Mouse (Mus musculus) ZHBTc4 (cell line): ENCODE measurements at regions not wholly inside any gene's neighbourhood (a gene's known extent, or its start where the extent isn't known, plus 50 kb on each side); places are given as distances from the start of the nearest gene placed in this dataset.
A peak's percentile ranks its signal among the peaks of the same experiment; 100 is the strongest.

ENCODE experiments used
- DNase-seq: peaks from one replicate; pipeline ENCODE4 v3.0.0-alpha.2; 2011; ENCODE audit warnings: low read depth, low spot score

DNA sequence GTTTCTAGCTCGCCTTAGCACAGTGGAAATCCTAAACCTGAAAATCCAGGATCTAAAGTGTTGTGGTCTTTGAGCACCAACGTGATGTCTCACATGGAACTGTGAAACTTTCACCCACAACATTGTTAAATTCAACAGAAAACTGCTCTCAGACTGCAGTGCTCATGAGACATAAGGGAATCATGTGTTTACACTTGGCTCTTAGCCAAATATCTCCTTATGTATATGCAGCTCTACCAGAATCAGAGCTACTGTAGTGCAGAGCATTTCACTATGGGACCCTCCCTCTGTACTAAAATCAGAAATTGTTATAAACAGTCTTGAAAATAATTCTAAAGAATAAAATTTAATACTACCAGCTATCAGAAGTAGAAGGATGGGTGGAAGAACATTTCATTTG lies 778.8 kb upstream of the Fam84a start:
- no peak for DNase-seq

DNA sequence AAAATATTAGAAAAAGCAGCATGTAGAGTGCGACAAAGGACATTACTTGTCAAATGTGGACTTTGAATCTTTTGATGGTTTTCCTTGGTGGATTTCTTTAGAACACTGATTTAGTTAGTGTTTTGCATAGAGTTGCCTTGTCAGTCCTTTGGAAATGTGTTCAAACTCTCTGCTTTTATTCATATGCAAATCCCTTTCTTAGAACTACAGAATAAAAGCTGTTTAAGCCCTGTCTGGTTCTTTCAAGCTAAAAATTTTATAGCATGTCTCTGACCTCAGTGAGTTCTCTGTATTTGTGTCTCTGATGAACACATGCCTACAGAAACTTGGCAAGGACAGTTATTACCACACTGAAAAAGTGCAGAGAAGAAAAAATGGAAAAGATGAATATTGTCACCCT lies 775.7 kb upstream of the Fam84a start:
- peak; percentile 3 for DNase-seq

DNA sequence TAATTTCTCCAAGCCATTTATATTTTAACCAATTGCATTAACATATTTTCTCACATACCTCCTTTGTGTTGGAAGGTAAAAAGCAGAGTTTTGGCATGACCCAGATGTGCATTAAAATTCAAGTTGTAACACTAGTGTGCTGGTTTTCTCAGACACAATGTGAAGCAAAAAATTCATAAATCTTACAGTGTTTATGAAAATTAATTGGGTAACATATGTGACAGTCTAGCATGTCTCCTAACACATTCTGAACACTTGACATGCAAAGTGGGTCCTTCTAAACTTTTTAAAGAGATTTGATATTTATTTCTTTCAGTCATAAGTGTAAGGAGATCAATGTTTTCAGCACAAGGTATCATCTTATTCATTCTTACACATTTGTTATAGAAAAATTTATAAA lies 771.9 kb upstream of the Fam84a start:
- DNase-seq: no peak

DNA sequence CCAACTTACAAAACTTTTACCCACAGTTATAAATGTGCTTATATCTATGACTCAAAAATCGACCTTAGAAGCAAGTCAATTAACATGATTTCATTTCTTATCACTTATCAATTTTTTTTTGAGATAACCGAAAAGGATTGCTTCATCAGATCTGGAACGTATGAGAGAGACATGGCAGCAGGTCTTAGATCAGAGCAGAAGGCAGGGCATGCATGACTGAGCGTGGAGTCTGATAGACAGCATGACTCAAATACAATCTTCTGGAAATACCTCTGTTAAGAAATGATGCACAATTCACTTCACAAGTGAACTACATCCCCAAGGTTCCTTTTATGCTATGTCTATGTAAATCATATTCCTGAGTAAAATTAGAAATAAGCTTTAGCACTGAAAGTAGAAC lies 760.1 kb upstream of the Fam84a start:
- no peak for DNase-seq

DNA sequence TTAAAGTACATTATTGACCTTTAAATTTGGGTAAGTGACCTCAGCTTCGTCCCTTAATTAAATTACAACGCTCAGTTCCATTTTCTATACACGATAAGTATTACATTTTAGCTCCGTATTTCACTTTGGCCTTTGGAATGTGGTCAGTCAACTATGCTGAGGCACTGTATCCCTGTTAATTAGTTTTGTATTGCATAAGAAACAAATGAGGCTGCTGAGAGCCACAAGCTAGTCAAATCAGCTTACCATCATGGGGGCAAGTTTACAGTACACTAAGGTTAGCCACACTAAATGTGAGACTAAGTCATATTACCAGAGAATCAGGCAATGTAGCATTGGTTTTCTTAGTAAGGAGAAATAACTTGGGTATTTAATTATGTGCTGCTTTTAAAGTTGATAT lies 731.3 kb upstream of the Fam84a start:
- no peak for DNase-seq

DNA sequence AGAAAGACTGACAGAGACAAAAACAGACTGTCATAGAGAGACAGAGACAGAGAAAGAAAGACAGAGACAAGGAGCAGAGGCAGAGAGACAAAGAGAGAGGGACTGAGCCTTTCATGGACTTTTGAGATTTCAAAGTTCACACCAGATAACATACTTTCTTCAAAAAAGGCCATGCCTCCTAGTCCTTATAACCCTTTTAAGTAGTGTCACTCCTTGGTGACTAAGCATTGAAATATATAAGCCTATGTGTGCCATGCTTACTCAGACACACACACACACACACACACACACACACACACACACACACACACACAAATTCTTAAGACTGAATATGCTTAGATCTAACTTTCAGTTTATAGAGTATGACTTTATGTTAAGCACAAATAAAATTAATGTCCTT lies 728.6 kb upstream of the Fam84a start:
- no peak for DNase-seq

DNA sequence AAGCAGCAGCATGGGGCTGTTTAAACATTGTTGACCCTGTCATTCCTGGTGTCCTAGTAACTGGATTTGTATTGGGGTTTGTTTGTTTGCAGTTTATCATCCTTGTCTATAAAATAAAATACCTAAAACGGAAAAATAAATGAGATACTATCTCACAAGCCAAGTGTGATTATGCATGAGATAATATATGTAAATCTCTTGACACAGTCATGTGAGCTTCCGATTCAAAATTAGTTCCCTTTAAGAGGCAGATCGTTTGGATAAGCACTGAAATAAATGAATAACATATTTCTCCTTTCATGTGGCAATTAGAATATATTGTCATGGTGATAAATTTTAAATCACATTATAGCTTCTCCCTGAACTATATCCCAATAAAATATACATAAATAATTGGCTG lies 723.4 kb upstream of the Fam84a start:
- no peak for DNase-seq

DNA sequence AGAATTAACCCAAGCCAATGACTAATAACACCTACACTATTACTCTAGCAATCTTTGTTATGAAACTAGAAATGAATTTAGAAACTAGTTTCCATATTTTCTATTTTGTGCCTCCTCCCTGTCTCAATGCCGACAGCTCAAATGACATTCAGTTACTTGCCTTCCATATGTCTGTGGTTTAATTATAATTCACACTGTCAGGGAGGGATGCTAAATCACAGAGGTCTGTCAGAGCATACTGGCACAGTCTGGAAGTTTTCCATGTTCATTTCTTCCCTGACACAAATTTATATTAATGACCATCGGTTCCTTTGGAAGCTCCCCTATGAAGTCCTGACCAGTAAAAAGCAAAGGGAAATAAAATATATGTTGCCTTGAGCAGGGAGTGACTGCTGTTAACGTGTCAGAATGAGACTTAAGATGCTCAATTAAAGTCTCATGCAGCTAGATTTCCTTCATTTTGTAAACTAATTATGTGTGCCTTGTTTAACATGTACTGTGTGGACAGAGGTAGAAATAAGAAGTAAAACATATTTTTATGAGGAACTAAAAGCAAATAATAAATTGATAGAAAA lies 719.6 kb upstream of the Fam84a start:
- no peak for DNase-seq

DNA sequence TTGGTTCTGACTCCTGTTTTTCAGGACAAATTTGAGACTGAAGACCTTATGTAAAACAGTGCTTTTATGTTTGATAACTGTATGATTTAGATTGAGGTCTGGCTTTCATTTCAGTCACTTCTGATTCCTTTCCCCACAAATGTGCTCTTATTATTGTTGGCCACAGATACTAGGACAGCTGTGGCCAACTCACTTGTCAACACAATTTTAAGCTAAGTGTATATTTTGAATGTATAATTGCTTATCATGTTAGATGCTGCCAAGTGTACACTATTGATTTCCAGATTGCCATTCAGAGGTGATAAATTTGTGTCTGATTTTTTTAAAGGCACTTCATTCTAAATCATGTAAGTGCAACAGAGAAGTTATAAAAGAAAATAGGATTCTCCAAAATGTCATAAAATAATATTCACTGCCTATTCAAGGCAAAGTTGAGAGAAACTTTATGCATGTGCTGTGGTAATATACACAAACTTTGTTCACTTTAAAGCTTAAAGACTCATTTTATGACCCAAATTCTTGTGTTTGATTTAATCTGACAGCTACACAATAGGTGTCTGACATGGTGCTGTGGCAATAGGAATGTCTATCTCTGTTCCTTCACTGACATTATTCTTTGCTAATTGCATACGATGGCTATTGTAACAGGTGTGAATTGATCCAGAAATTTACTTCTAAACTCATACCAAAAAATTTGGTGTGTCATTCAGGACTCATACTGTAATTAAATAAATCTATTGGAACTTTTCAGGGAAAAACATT lies 708.1 kb upstream of the Fam84a start:
- DNase-seq: no peak

DNA sequence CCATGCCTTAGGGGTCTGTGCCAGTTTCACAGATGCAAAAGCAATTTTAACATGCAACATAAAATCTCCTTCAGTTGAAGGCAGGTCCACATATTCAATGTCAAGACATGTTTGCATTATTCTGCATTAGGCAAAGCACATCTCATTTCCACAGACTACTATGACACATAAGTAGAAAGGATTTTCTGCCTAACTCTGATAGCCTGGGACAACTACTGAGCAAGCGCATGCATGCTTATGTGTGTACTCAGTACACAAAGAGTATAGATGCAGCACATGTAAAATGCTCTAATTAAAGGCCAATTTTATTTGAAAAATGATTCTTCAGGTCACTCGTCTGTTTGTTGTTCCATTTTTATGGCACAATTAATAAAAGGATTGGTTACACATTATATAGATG lies 707.2 kb upstream of the Fam84a start:
- DNase-seq: no peak

DNA sequence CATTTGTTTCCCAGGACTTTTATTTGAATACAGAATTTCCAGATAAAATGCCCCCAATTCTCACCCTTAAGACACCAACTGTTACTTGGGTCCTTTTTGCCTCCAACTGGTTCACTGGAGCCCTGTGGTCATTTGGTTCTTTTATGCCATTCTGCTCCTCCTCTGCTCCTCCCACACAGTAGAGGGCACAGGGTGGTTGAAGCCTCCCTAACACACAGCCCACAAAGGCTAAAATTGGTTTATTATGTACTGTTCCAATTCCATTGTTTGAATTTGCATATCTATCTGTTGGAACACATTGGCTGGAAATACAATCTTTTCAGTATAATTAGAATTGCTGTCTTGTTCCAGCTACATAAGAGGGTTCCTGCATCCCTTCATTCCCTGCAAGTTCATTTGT lies 683.7 kb upstream of the Fam84a start:
- DNase-seq: no peak
